Mouse (Mus musculus): Measurements from ENCODE around the gene Galm.
"Not testable (repeated sequence)": the region's sequence is repeated elsewhere in the genome, so short reads cannot be mapped to it uniquely, and the experiment has no call there.

Galm gene

GRCm38 (mm10) chr17:80206671-80207581 is 79.7 kb downstream of the Galm start, which contains the start of the genes Srsf7 and Ttc39d:
Srsf7 (minus strand) TSS chr17:80207307.
Ttc39d (plus strand) TSS chr17:80207460.
- DNase-seq (ENCODE audit: low read depth, low spot score), result peak; percentile 100

GRCm38 (mm10) chr17:80213998-80214397 is 86.7 kb downstream of the Galm start:
- not testable (repeated sequence) for DNase-seq (ENCODE audit: low read depth, low spot score)

GRCm38 (mm10) chr17:80220131-80220530 is 92.9 kb downstream of the Galm start:
- DNase-seq (ENCODE audit: low read depth, low spot score), result no peak

- DNase-seq (ENCODE audit: low read depth, low spot score), result no peak
Observed at GRCm38 (mm10) chr17:80221202-80221601, 93.9 kb downstream of the Galm start.

GRCm38 (mm10) chr17:80221890-80222628 is 94.8 kb downstream of the Galm start:
- DNase-seq (ENCODE audit: low read depth, low spot score), result no peak

- DNase-seq (ENCODE audit: low read depth, low spot score), result no peak
Observed at GRCm38 (mm10) chr17:80223829-80224228, 96.6 kb downstream of the Galm start.

GRCm38 (mm10) chr17:80224326-80225116 is 97.2 kb downstream of the Galm start, which contains the start of gene Gemin6:
Gemin6 (plus strand) TSS chr17:80224441.
- peak; percentile 98 for DNase-seq (ENCODE audit: low read depth, low spot score)

- not testable (repeated sequence) for DNase-seq (ENCODE audit: low read depth, low spot score)
Observed at GRCm38 (mm10) chr17:80225142-80225541, 97.9 kb downstream of the Galm start.

GRCm38 (mm10) chr17:80229396-80229795 is 102.1 kb downstream of the Galm start:
- no peak for DNase-seq (ENCODE audit: low read depth, low spot score)

GRCm38 (mm10) chr17:80233844-80234243 is 106.6 kb downstream of the Galm start:
- no peak for DNase-seq (ENCODE audit: low read depth, low spot score)

GRCm38 (mm10) chr17:80234376-80234775 is 107.1 kb downstream of the Galm start:
- DNase-seq (ENCODE audit: low read depth, low spot score), result no peak

Data from brain, adult 2 months (tissue).